Mouse (Mus musculus): Measurements from ENCODE around the gene Fbxl13. TPM values are rescaled to one million over a fixed set of nuclear protein-coding genes. Genes with fewer than 3 reads are reported as not detected.

The Fbxl13 gene
- total and polyA plus RNA-seq, 2 experiments from 2014 or later = 0.25 to 0.60 TPM

GRCm38 (mm10) chr5:21544821-21545220 is 100.6 kb downstream of the Fbxl13 start:
- Histone ChIP-seq H3K4me3 (ENCODE audit: low read depth, low read length) (no peak overlapping the region), H3K36me3 (ENCODE audit: insufficient read depth, low read length) (no peaks in the 10 kb centered on the region), H3K9ac (replicated peaks; ENCODE audit: low read length, poor library complexity, severe bottlenecking) (no peak overlapping the region), H3K27me3 (ENCODE audit: insufficient read depth, low read length) (no peaks in the 10 kb centered on the region), H3K27ac (ENCODE audit: low read depth, low read length) (no peak overlapping the region), H3K9me3 (ENCODE audit: low read length) (no peaks in the 10 kb centered on the region), H3K4me2 (ENCODE audit: low read depth, low read length, poor library complexity, severe bottlenecking) (no peak overlapping the region), H3K4me1 (ENCODE audit: insufficient read depth, low read length) (no peaks in the 10 kb centered on the region)
- no peak for ATAC-seq (ENCODE audit: low FRiP score)
- 73% methylated on average over 3 of the region's 3 CpGs for WGBS
- TF ChIP-seq CTCF (IDR thresholded peaks at IDR 0.05) = no peak
- DNase-seq (ENCODE audit: low spot score) = no peak

- DNase-seq (ENCODE audit: low spot score) = peak; percentile 32
- Histone ChIP-seq H3K27me3 (ENCODE audit: insufficient read depth, low read length) (no peaks in the 10 kb centered on the region), H3K4me3 (ENCODE audit: low read depth, low read length) (0 out of 2 replicates have a peak within 1 kb of the TSS, but pooled peaks have one; percentile 1), H3K9ac (replicated peaks; ENCODE audit: low read length, poor library complexity, severe bottlenecking) (no peak within 1 kb of the TSS), H3K36me3 (ENCODE audit: insufficient read depth, low read length) (no peaks in the 10 kb centered on the region), H3K9me3 (ENCODE audit: low read length) (no peaks in the 10 kb centered on the region), H3K4me1 (ENCODE audit: insufficient read depth, low read length) (no peaks in the 10 kb centered on the region), H3K27ac (ENCODE audit: low read depth, low read length) (no peak within 1 kb of the TSS), H3K4me2 (ENCODE audit: low read depth, low read length, poor library complexity, severe bottlenecking) (no peak within 1 kb of the TSS)
- no peak for TF ChIP-seq CTCF (IDR thresholded peaks at IDR 0.05)
- WGBS = 55% methylated on average over 17 of the region's 17 CpGs
- ATAC-seq (ENCODE audit: low FRiP score) = no peak
Observed at GRCm38 (mm10) chr5:21543409-21544201, 101.8 kb downstream of the Fbxl13 start, which contains the start of gene Lrrc17. TSS of gene Lrrc17 (plus strand) at chr5:21543559.

DNA sequence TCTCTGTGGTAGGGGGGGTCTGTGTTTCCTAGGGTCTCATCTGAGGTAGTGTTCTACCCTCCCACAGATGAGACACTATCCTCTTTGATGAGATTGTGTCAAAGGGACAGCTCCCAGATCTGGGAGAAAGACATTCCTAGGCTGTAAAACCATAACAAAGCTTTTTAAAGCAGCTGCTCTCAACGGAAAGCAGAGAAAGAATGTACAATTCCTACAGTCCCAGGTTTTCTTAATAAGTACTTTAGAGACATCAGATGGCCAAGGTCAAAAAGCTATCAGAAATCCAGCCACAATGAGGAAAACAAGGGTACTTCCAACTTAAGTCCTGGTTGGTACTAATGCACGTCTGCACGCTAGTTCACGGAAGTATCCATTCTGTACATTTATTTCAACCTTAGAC is 103.2 kb downstream of the Fbxl13 start:
- Histone ChIP-seq H3K4me1 (ENCODE audit: insufficient read depth, low read length) (no peaks in the 10 kb centered on the region), H3K27ac (ENCODE audit: low read depth, low read length) (no peak overlapping the region), H3K36me3 (ENCODE audit: insufficient read depth, low read length) (no peaks in the 10 kb centered on the region), H3K9ac (replicated peaks; ENCODE audit: low read length, poor library complexity, severe bottlenecking) (no peak overlapping the region), H3K4me2 (ENCODE audit: low read depth, low read length, poor library complexity, severe bottlenecking) (no peak overlapping the region), H3K4me3 (ENCODE audit: low read depth, low read length) (no peak overlapping the region), H3K9me3 (ENCODE audit: low read length) (no peaks in the 10 kb centered on the region), H3K27me3 (ENCODE audit: insufficient read depth, low read length) (no peaks in the 10 kb centered on the region)
- no peak for ATAC-seq (ENCODE audit: low FRiP score)
- DNase-seq (ENCODE audit: low spot score) = no peak
- TF ChIP-seq CTCF (IDR thresholded peaks at IDR 0.05) = no peak
- 79% methylated on average over 4 of the region's 4 CpGs for WGBS

DNA sequence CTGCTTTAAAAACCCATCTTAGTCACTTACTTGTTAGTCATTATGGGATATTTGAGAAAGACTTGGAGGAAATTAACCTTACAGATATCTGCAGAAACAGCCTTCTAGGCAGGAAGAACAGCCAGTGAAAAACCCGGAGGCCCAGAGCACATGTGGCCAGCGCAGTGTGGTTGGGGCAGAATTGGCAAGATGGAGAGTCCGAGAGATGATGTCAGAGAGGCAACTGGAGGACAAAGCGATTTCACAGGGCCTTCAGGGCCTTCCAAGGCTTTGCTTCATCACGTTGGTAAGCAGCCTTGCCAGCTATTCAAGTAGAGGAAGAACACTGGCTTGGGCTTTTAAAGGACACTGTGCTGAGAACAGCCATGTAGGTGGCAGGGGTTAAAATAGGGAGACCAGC is 112.5 kb downstream of the Fbxl13 start:
- Histone ChIP-seq H3K9me3 (ENCODE audit: low read length) (no peaks in the 10 kb centered on the region), H3K4me2 (ENCODE audit: low read depth, low read length, poor library complexity, severe bottlenecking) (no peak overlapping the region), H3K4me3 (ENCODE audit: low read depth, low read length) (no peak overlapping the region), H3K27ac (ENCODE audit: low read depth, low read length) (no peak overlapping the region), H3K4me1 (ENCODE audit: insufficient read depth, low read length) (no peaks in the 10 kb centered on the region), H3K36me3 (ENCODE audit: insufficient read depth, low read length) (no peaks in the 10 kb centered on the region), H3K9ac (replicated peaks; ENCODE audit: low read length, poor library complexity, severe bottlenecking) (no peak overlapping the region), H3K27me3 (ENCODE audit: insufficient read depth, low read length) (no peaks in the 10 kb centered on the region)
- no peak for ATAC-seq (ENCODE audit: low FRiP score)
- no peak for TF ChIP-seq CTCF (IDR thresholded peaks at IDR 0.05)
- DNase-seq (ENCODE audit: low spot score) = no peak
- WGBS = 89% methylated on average over 5 of the region's 5 CpGs

- Histone ChIP-seq H3K4me2 (ENCODE audit: low read depth, low read length, poor library complexity, severe bottlenecking) (no peak overlapping the region), H3K4me1 (ENCODE audit: insufficient read depth, low read length) (no peaks in the 10 kb centered on the region), H3K9me3 (ENCODE audit: low read length) (no peaks in the 10 kb centered on the region), H3K36me3 (ENCODE audit: insufficient read depth, low read length) (no peaks in the 10 kb centered on the region), H3K9ac (replicated peaks; ENCODE audit: low read length, poor library complexity, severe bottlenecking) (no peak overlapping the region), H3K27me3 (ENCODE audit: insufficient read depth, low read length) (no peaks in the 10 kb centered on the region), H3K27ac (ENCODE audit: low read depth, low read length) (no peak overlapping the region), H3K4me3 (ENCODE audit: low read depth, low read length) (no peak overlapping the region)
- WGBS = 89% methylated on average over 2 of the region's 2 CpGs
- no peak for TF ChIP-seq CTCF (IDR thresholded peaks at IDR 0.05)
- no peak for ATAC-seq (ENCODE audit: low FRiP score)
- no peak for DNase-seq (ENCODE audit: low spot score)
Observed at GRCm38 (mm10) chr5:21532126-21532525, 113.3 kb downstream of the Fbxl13 start.

DNA sequence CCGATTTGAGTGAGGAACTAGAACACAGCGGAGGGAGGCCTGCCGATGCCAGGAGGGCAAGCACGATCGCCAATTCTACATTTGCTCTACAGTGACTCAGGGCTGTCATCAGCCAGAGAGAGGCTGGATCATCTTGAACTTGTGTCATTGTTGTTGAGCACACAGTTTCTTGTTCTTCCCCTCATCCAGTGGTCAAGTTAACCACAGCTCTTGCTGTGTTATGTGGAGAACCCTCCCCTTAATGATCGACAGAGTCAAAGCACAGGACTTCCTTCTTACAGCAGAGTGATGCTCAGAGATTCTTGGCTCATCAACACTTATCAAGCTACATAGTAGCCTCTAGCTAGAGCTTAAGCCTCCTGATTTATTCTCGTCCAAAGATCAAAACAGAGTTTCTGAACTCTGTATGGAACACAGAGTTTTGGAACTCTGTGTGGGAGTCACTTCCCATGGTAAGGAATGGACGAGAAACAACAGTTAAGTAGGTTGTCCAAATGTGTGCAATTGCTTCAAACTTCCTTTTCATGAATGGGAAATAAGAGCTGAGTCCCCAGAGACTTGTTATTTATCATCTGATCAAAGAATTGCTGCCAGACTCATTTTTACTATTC is 116.2 kb downstream of the Fbxl13 start:
- H3K9ac ChIP-seq (replicated peaks; ENCODE audit: low read length, poor library complexity, severe bottlenecking) = no peak overlapping the region
- DNase-seq (ENCODE audit: low spot score) (no peak), ATAC-seq (ENCODE audit: low FRiP score) (no peak)
- no peaks in the 10 kb centered on the region for H3K27me3 ChIP-seq (ENCODE audit: insufficient read depth, low read length)
- H3K9me3 ChIP-seq (ENCODE audit: low read length) = no peaks in the 10 kb centered on the region
- H3K36me3 ChIP-seq (ENCODE audit: insufficient read depth, low read length) = no peaks in the 10 kb centered on the region
- WGBS = 93% methylated on average over 8 of the region's 8 CpGs
- TF ChIP-seq CTCF (IDR thresholded peaks at IDR 0.05) = no peak
- no peaks in the 10 kb centered on the region for H3K4me1 ChIP-seq (ENCODE audit: insufficient read depth, low read length)
- no peak overlapping the region for H3K27ac ChIP-seq (ENCODE audit: low read depth, low read length)
- no peak overlapping the region for H3K4me3 ChIP-seq (ENCODE audit: low read depth, low read length)
- no peak overlapping the region for H3K4me2 ChIP-seq (ENCODE audit: low read depth, low read length, poor library complexity, severe bottlenecking)
